Mouse (Mus musculus): ENCODE measurements around the gene Tcp1. TPM values are rescaled to one million over a fixed set of nuclear protein-coding genes. Genes with fewer than 3 reads are reported as not detected.
"Not testable (repeated sequence)": the region's sequence is repeated elsewhere in the genome, so short reads cannot be mapped to it uniquely, and the experiment has no call there.

Gene Tcp1
- polyA plus RNA-seq, 1 experiment from 2014 or later, result 353 TPM

DNA sequence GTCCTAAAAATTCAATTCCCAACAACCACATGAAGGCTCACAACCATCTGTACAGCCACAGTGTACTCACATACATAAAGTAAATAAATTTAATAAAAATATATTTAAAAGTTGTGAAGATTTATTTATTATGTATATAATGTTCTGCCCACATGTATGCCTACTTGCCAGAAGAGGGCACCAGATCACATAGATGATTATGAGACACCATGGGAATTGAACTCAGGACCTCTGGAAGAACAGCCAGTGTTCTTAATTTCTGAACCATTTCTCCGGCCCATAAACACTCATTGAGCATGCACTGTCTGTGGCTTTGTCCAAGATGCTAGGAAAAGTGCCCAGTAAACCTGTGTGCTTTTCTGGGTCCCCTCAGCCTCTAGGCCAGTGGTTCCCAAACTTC is 34.3 kb upstream of the Tcp1 start:
- Histone ChIP-seq H3K27ac (replicated peaks in 1 of 2; ENCODE audit: control insufficient read depth in 1 of 2, insufficient read depth in 1 of 2, low read depth in 2 of 2, low read length in 2 of 2) (no peak overlapping the region), H3K9me3 (ENCODE audit: control insufficient read depth, low read length) (no peaks in the 10 kb centered on the region), H3K4me1 (ENCODE audit: control insufficient read depth in 2 of 2, insufficient read depth in 2 of 2, low read length in 2 of 2) (peaks cover 0 to 2% of the 10 kb centered on the region in 2 experiments; a peak in 2 of 4 replicates), H3K27me3 (ENCODE audit: control insufficient read depth, insufficient read depth, low read length) (no peaks in the 10 kb centered on the region), H3K9ac (ENCODE audit: low read length) (no peak overlapping the region), H3K36me3 (ENCODE audit: control insufficient read depth, insufficient read depth, low read length) (no peaks in the 10 kb centered on the region), H3K4me2 (ENCODE audit: low read length) (no peak overlapping the region), H3K4me3 (ENCODE audit: control insufficient read depth in 1 of 2, insufficient read depth in 1 of 2, low read depth in 1 of 2, low read length in 2 of 2) (no peak overlapping the region)
- WGBS, result 87% methylated on average over 1 of the region's 1 CpGs
- no peak for ATAC-seq (ENCODE audit: insufficient number of reproducible peaks, insufficient read depth, low FRiP score, low read depth)

DNA sequence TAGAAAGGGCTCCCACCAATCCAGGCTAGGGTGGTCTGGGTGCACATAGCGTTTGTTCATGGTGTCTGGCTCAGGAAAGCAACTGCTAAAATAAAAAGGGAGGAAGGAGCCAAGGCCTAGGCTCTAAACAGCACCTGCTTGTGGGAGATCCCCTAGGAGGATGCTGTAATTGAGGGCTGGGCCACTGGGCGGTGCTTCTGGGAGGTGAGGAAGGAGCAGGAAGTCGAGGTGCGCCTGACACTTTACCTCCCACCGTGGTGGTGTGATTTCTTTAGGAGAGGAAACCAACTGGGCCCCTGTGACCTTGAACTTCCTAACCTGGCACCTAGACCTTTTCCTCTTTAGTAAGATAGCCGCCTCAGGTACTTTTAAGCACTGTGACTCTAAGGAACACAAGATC is 28.9 kb upstream of the Tcp1 start:
- peaks cover 5 to 7% of the 10 kb centered on the region in 2 experiments; a peak in 2 of 4 replicates for H3K4me1 ChIP-seq (ENCODE audit: control insufficient read depth in 2 of 2, insufficient read depth in 2 of 2, low read length in 2 of 2)
- H3K27me3 ChIP-seq (ENCODE audit: control insufficient read depth, insufficient read depth, low read length), result no peaks in the 10 kb centered on the region
- no peaks in the 10 kb centered on the region for H3K9me3 ChIP-seq (ENCODE audit: control insufficient read depth, low read length)
- peaks cover 7% of the 10 kb centered on the region for H3K36me3 ChIP-seq (ENCODE audit: control insufficient read depth, insufficient read depth, low read length)
- WGBS, result 54% methylated on average over 6 of the region's 6 CpGs
- no peak overlapping the region for H3K4me2 ChIP-seq (ENCODE audit: low read length)
- H3K27ac ChIP-seq (replicated peaks in 1 of 2; ENCODE audit: control insufficient read depth in 1 of 2, insufficient read depth in 1 of 2, low read depth in 2 of 2, low read length in 2 of 2), result no peak overlapping the region
- H3K4me3 ChIP-seq (ENCODE audit: control insufficient read depth in 1 of 2, insufficient read depth in 1 of 2, low read depth in 1 of 2, low read length in 2 of 2), result no peak overlapping the region
- no peak overlapping the region for H3K9ac ChIP-seq (ENCODE audit: low read length)
- ATAC-seq (ENCODE audit: insufficient number of reproducible peaks, insufficient read depth, low FRiP score, low read depth), result no peak

GRCm38 (mm10) chr17:12887021-12887775 is 28.3 kb upstream of the Tcp1 start:
- H3K36me3 ChIP-seq (ENCODE audit: control insufficient read depth, insufficient read depth, low read length), result peaks cover 7% of the 10 kb centered on the region
- H3K9ac ChIP-seq (ENCODE audit: low read length), result no peak overlapping the region
- H3K27ac ChIP-seq (replicated peaks in 1 of 2; ENCODE audit: control insufficient read depth in 1 of 2, insufficient read depth in 1 of 2, low read depth in 2 of 2, low read length in 2 of 2), result peak overlapping the region; percentile 11 to 15; a peak in 1 of 4 replicates
- no peak overlapping the region for H3K4me3 ChIP-seq (ENCODE audit: control insufficient read depth in 1 of 2, insufficient read depth in 1 of 2, low read depth in 1 of 2, low read length in 2 of 2)
- WGBS, result 59% methylated on average over 15 of the region's 15 CpGs
- H3K9me3 ChIP-seq (ENCODE audit: control insufficient read depth, low read length), result no peaks in the 10 kb centered on the region
- H3K4me2 ChIP-seq (ENCODE audit: low read length), result no peak overlapping the region
- H3K27me3 ChIP-seq (ENCODE audit: control insufficient read depth, insufficient read depth, low read length), result no peaks in the 10 kb centered on the region
- no peak for ATAC-seq (ENCODE audit: insufficient number of reproducible peaks, insufficient read depth, low FRiP score, low read depth)
- peaks cover 5 to 7% of the 10 kb centered on the region in 2 experiments; a peak in 2 of 4 replicates for H3K4me1 ChIP-seq (ENCODE audit: control insufficient read depth in 2 of 2, insufficient read depth in 2 of 2, low read length in 2 of 2)

GRCm38 (mm10) chr17:12891054-12891453 is 24.4 kb upstream of the Tcp1 start:
- Histone ChIP-seq H3K27ac (replicated peaks in 1 of 2; ENCODE audit: control insufficient read depth in 1 of 2, insufficient read depth in 1 of 2, low read depth in 2 of 2, low read length in 2 of 2) (no peak overlapping the region), H3K4me1 (ENCODE audit: control insufficient read depth in 2 of 2, insufficient read depth in 2 of 2, low read length in 2 of 2) (peaks cover 5 to 7% of the 10 kb centered on the region in 2 experiments; a peak in 2 of 4 replicates), H3K36me3 (ENCODE audit: control insufficient read depth, insufficient read depth, low read length) (peaks cover 18% of the 10 kb centered on the region), H3K9me3 (ENCODE audit: control insufficient read depth, low read length) (no peaks in the 10 kb centered on the region), H3K4me3 (ENCODE audit: control insufficient read depth in 1 of 2, insufficient read depth in 1 of 2, low read depth in 1 of 2, low read length in 2 of 2) (no peak overlapping the region), H3K4me2 (ENCODE audit: low read length) (no peak overlapping the region), H3K9ac (ENCODE audit: low read length) (no peak overlapping the region), H3K27me3 (ENCODE audit: control insufficient read depth, insufficient read depth, low read length) (no peaks in the 10 kb centered on the region)
- WGBS, result 91% methylated on average over 4 of the region's 4 CpGs
- ATAC-seq (ENCODE audit: insufficient number of reproducible peaks, insufficient read depth, low FRiP score, low read depth), result no peak

GRCm38 (mm10) chr17:12892033-12892432 is 23.5 kb upstream of the Tcp1 start:
- no peak overlapping the region for H3K9ac ChIP-seq (ENCODE audit: low read length)
- peaks cover 20% of the 10 kb centered on the region for H3K36me3 ChIP-seq (ENCODE audit: control insufficient read depth, insufficient read depth, low read length)
- no peaks in the 10 kb centered on the region for H3K27me3 ChIP-seq (ENCODE audit: control insufficient read depth, insufficient read depth, low read length)
- H3K4me3 ChIP-seq (ENCODE audit: control insufficient read depth in 1 of 2, insufficient read depth in 1 of 2, low read depth in 1 of 2, low read length in 2 of 2), result no peak overlapping the region
- 72% methylated on average over 9 of the region's 9 CpGs for WGBS
- H3K4me2 ChIP-seq (ENCODE audit: low read length), result no peak overlapping the region
- H3K9me3 ChIP-seq (ENCODE audit: control insufficient read depth, low read length), result no peaks in the 10 kb centered on the region
- H3K27ac ChIP-seq (replicated peaks in 1 of 2; ENCODE audit: control insufficient read depth in 1 of 2, insufficient read depth in 1 of 2, low read depth in 2 of 2, low read length in 2 of 2), result no peak overlapping the region
- ATAC-seq (ENCODE audit: insufficient number of reproducible peaks, insufficient read depth, low FRiP score, low read depth), result no peak
- H3K4me1 ChIP-seq (ENCODE audit: control insufficient read depth in 2 of 2, insufficient read depth in 2 of 2, low read length in 2 of 2), result peaks cover under 1 to 2% of the 10 kb centered on the region in 2 experiments; a peak in 2 of 4 replicates

GRCm38 (mm10) chr17:12897674-12898073 is 17.8 kb upstream of the Tcp1 start:
- Histone ChIP-seq H3K4me3 (ENCODE audit: control insufficient read depth in 1 of 2, insufficient read depth in 1 of 2, low read depth in 1 of 2, low read length in 2 of 2) (no peak overlapping the region), H3K9ac (ENCODE audit: low read length) (no peak overlapping the region), H3K27ac (replicated peaks in 1 of 2; ENCODE audit: control insufficient read depth in 1 of 2, insufficient read depth in 1 of 2, low read depth in 2 of 2, low read length in 2 of 2) (no peak overlapping the region), H3K9me3 (ENCODE audit: control insufficient read depth, low read length) (no peaks in the 10 kb centered on the region), H3K4me2 (ENCODE audit: low read length) (no peak overlapping the region), H3K36me3 (ENCODE audit: control insufficient read depth, insufficient read depth, low read length) (peaks cover 29% of the 10 kb centered on the region), H3K4me1 (ENCODE audit: control insufficient read depth in 2 of 2, insufficient read depth in 2 of 2, low read length in 2 of 2) (peaks cover 0 to 3% of the 10 kb centered on the region in 2 experiments; a peak in 1 of 4 replicates), H3K27me3 (ENCODE audit: control insufficient read depth, insufficient read depth, low read length) (no peaks in the 10 kb centered on the region)
- 92% methylated on average over 5 of the region's 5 CpGs for WGBS
- no peak for ATAC-seq (ENCODE audit: insufficient number of reproducible peaks, insufficient read depth, low FRiP score, low read depth)

- not testable (repeated sequence) for H3K9ac ChIP-seq (ENCODE audit: low read length); H3K4me1 ChIP-seq (ENCODE audit: control insufficient read depth in 2 of 2, insufficient read depth in 2 of 2, low read length in 2 of 2); H3K9me3 ChIP-seq (ENCODE audit: control insufficient read depth, low read length); H3K27ac ChIP-seq (replicated peaks in 1 of 2; ENCODE audit: control insufficient read depth in 1 of 2, insufficient read depth in 1 of 2, low read depth in 2 of 2, low read length in 2 of 2); ATAC-seq (ENCODE audit: insufficient number of reproducible peaks, insufficient read depth, low FRiP score, low read depth); H3K4me2 ChIP-seq (ENCODE audit: low read length); H3K27me3 ChIP-seq (ENCODE audit: control insufficient read depth, insufficient read depth, low read length); H3K4me3 ChIP-seq (ENCODE audit: control insufficient read depth in 1 of 2, insufficient read depth in 1 of 2, low read depth in 1 of 2, low read length in 2 of 2)
- 56% methylated on average over 2 of the region's 2 CpGs for WGBS
- H3K36me3 ChIP-seq (ENCODE audit: control insufficient read depth, insufficient read depth, low read length), result peaks cover 36% of the 10 kb centered on the region
Observed at GRCm38 (mm10) chr17:12898607-12899006, 16.9 kb upstream of the Tcp1 start.
